Mouse (Mus musculus) heart, adult 2 months (tissue): Measurements from ENCODE around the gene Plekhh1. TPM values are rescaled to one million over a fixed set of nuclear protein-coding genes. Genes with fewer than 3 reads are reported as not detected.

Experiments
- DNase-seq, 2 experiments: peaks; one replicate each; pipeline ENCODE4 v3.0.0; 2021
- H3K27ac ChIP-seq: fragments of 200-600 bp; 2 replicates; pipeline ENCODE4 v1.8.1; 2022
- H3K27me3 ChIP-seq: fragments of 200-500 bp; 2 replicates; pipeline ENCODE4 v1.6.1; 2012; ENCODE audit warnings: mild to moderate bottlenecking, low read length, inconsistent platforms, mixed read lengths; ENCODE audit not compliant: control insufficient read depth, insufficient read depth
- H3K36me3 ChIP-seq: fragments of 200-500 bp; 2 replicates; pipeline ENCODE4 v1.6.1; 2012; ENCODE audit warnings: low read length, inconsistent platforms; ENCODE audit not compliant: control insufficient read depth, insufficient read depth
- H3K4me1 ChIP-seq: fragments of 200-500 bp; 2 replicates; pipeline ENCODE4 v1.6.1; 2011; ENCODE audit warnings: low read length; ENCODE audit not compliant: control insufficient read depth, insufficient read depth
- H3K4me3 ChIP-seq: fragments of 200-600 bp; 2 replicates; pipeline ENCODE4 v1.8.1; 2022
- H3K79me2 ChIP-seq: fragments of 200-500 bp; replicated peaks from 2 replicates; pipeline ENCODE4 v1.6.1; 2012; ENCODE audit warnings: mild to moderate bottlenecking, inconsistent platforms, low read length, moderate library complexity, mixed read lengths; ENCODE audit not compliant: control insufficient read depth, insufficient read depth
- H3K9ac ChIP-seq: fragments of 200-500 bp; 2 replicates; pipeline ENCODE4 v1.6.1; 2012; ENCODE audit warnings: low read depth, mild to moderate bottlenecking, control low read depth, inconsistent platforms, low read length, mixed read lengths
- CTCF ChIP-seq: fragments of 200-600 bp; IDR thresholded peaks from 2 replicates; pipeline ENCODE4 v1.8.1; 2022; ENCODE audit warnings: antibody characterized with exemption, mild to moderate bottlenecking, moderate library complexity
- EP300 ChIP-seq: fragments of 200-500 bp; IDR thresholded peaks from 2 replicates; pipeline ENCODE4 v1.6.1; 2011; ENCODE audit warnings: low read depth, low read length, control low read depth; ENCODE audit not compliant: insufficient read depth
- POLR2A ChIP-seq: fragments of 200-500 bp; IDR thresholded peaks from 2 replicates; pipeline ENCODE4 v1.6.1; 2011; ENCODE audit warnings: mild to moderate bottlenecking, low read depth, low read length, control low read depth; ENCODE audit not compliant: insufficient read depth
- WGBS: fragments of 180-500 bp; shearing (Covaris S2); methylation state at CpG from one replicate; pipeline ENCODE4 v1.1.7; 2018; 5-methylcytosine and 5-hydroxymethylcytosine counted together
- intact Hi-C: fragments of 180-260 bp; cut with DNase I; formaldehyde crosslinking; loops from one replicate; pipeline ENCODE4 v1.15.1; 2025
- polyA plus RNA-seq: library from polyadenylated mRNA; depleted of rRNA; stranded (reverse); fragments of >200 nt; gene quantifications from 2 replicates; pipeline ENCODE4 v1.2.3, GENCODE M21; 2012
- total RNA-seq, 2 experiments: library from RNA; stranded (reverse); gene quantifications; 2 replicates each; pipeline ENCODE4 v1.2.3; 2021

Plekhh1 gene
- total and polyA plus RNA-seq, 3 experiments, result 1.4 to 1.8 (median 1.7) TPM

DNA sequence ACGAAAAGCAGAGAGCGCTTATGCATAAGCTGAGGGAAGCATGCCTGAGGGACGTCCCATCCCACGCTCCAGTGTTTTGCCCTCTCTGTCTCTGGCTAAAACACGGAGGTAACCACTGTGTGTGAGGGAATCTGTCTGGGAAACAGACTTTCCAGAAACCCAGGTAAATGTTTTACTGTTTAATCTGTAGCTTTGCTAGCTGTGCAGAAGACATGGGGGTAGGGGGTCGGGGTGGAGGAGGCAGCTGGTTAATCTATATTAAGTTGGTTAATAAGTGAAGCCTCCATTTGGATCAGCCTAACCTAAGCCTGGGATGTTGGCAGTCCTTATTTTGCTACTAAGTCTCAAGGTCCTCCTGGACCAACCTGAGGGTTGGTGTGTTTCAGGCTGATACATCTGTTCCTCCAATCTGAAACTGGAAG is 40.2 kb downstream of the Plekhh1 start:
- TF ChIP-seq CTCF (no peak), POLR2A (no peak), EP300 (no peak)
- Histone ChIP-seq H3K4me1 (no peaks in the 10 kb centered on the region), H3K9ac (no peak overlapping the region), H3K79me2 (no peaks in the 10 kb centered on the region), H3K4me3 (no peak overlapping the region), H3K27ac (no peak overlapping the region), H3K27me3 (no peaks in the 10 kb centered on the region), H3K36me3 (no peaks in the 10 kb centered on the region)
- WGBS, result 93% methylated on average over 6 of the region's 6 CpGs
- intact Hi-C loops, result no loop called here
- DNase-seq, result no peak

DNA sequence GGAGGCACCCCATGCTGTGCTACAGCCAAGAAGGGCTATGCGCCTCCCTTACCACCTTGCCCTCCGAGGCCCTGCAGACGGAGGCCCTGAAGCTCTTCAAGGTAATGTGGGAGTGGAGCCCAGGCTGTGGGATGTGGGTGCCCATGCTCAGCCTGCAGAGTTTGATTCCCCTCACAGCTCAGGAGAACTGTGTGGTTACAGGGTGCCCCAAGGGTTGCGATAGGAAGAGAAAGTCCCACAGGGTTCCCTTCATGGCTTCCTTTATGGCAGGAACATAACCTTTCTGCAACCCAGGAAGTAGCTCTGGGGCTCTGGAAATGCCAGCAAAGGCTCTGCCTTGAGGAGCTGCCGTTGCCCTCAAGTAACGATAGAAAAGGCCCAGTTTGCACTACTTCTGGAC is 41.0 kb downstream of the Plekhh1 start:
- no peak overlapping the region for H3K4me3 ChIP-seq
- no peak overlapping the region for H3K27ac ChIP-seq
- intact Hi-C loops, result no loop called here
- no peaks in the 10 kb centered on the region for H3K36me3 ChIP-seq
- no peaks in the 10 kb centered on the region for H3K27me3 ChIP-seq
- 86% methylated on average over 6 of the region's 6 CpGs for WGBS
- H3K79me2 ChIP-seq, result no peaks in the 10 kb centered on the region
- no peak for TF ChIP-seq CTCF
- TF ChIP-seq POLR2A, result no peak
- no peak for TF ChIP-seq EP300
- H3K9ac ChIP-seq, result no peak overlapping the region
- no peak for DNase-seq
- no peaks in the 10 kb centered on the region for H3K4me1 ChIP-seq

DNA sequence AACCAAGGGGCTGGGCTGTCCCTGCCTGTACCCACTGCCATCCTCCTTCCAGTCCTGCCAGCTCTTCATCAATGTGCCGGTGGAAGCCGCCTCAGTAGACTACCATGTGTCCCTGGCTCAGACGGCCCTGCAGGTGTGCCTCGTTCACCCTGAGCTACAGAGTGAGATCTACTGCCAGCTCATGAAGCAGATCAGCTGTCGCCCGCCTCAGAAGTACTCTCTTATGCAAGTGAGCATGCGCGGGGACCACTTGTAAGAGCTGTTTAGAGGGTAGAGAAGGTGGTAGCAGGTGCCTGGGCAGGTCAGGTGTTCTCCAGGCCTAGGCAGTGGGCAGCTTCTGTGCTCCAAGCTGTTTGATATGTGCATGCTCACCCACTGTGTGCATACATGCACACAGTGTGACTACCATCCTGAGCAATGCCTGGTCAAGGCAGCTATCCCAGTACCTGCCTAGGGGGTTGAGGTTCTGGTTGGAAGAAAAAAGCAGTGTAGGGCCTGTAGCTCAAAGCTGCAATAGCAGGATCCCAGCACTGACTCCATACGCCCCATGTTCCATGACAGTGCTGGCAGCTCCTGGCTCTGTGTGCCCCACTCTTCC is 41.9 kb downstream of the Plekhh1 start:
- Histone ChIP-seq H3K27ac (no peak overlapping the region), H3K4me3 (no peak overlapping the region), H3K79me2 (no peaks in the 10 kb centered on the region), H3K36me3 (no peaks in the 10 kb centered on the region), H3K27me3 (no peaks in the 10 kb centered on the region), H3K4me1 (no peaks in the 10 kb centered on the region), H3K9ac (no peak overlapping the region)
- no peak for TF ChIP-seq EP300
- TF ChIP-seq CTCF, result no peak
- TF ChIP-seq POLR2A, result no peak
- DNase-seq, result no peak
- 92% methylated on average over 9 of the region's 9 CpGs for WGBS
- intact Hi-C loops, result no loop called here

DNA sequence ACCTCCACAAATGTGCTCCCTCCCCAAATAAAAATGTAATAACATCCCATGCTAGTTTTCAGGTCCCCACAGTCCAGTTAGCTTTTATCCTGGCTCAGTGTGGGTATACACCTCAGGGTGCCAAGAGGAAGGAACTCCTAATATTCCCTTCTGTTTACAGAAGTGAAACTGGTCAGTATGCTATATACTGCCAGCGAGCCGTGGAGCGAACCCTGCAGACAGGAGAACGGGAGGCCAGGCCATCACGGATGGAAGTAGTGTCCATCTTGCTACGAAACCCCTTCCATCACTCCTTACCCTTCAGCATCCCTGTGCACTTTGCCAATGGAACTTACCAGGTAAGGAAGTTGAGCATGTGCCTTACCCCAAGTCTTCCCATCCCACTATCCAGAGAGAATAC is 43.6 kb downstream of the Plekhh1 start:
- H3K9ac ChIP-seq, result no peak overlapping the region
- no peaks in the 10 kb centered on the region for H3K36me3 ChIP-seq
- no peaks in the 10 kb centered on the region for H3K4me1 ChIP-seq
- H3K27me3 ChIP-seq, result no peaks in the 10 kb centered on the region
- no peak for DNase-seq
- TF ChIP-seq EP300 (no peak), POLR2A (no peak), CTCF (no peak)
- no peaks in the 10 kb centered on the region for H3K79me2 ChIP-seq
- no peak overlapping the region for H3K4me3 ChIP-seq
- intact Hi-C loops, result no loop called here
- 93% methylated on average over 6 of the region's 6 CpGs for WGBS
- no peak overlapping the region for H3K27ac ChIP-seq

DNA sequence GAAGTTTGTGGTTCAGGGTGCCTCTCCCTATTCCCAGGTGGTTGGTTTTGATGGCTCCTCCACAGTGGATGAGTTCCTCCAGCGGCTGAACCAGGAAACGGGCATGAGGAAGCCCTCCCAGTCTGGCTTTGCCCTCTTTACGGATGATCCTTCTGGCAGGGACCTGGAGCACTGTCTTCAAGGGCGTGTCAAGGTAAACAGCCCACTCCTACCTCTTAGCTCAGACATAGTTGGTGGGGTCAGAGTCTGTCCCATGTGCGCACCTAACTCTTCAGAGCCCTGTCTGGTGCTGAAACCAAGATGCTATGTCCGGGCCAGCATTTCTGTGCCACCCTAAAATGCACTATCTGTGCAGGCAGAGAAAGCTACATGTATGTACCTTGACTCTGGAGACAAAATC is 44.4 kb downstream of the Plekhh1 start:
- no peaks in the 10 kb centered on the region for H3K36me3 ChIP-seq
- no peaks in the 10 kb centered on the region for H3K4me1 ChIP-seq
- no peak overlapping the region for H3K27ac ChIP-seq
- intact Hi-C loops, result no loop called here
- DNase-seq, result no peak
- no peaks in the 10 kb centered on the region for H3K79me2 ChIP-seq
- TF ChIP-seq CTCF (no peak), EP300 (no peak), POLR2A (no peak)
- H3K9ac ChIP-seq, result no peak overlapping the region
- H3K27me3 ChIP-seq, result no peaks in the 10 kb centered on the region
- WGBS, result 91% methylated on average over 6 of the region's 6 CpGs
- no peak overlapping the region for H3K4me3 ChIP-seq

DNA sequence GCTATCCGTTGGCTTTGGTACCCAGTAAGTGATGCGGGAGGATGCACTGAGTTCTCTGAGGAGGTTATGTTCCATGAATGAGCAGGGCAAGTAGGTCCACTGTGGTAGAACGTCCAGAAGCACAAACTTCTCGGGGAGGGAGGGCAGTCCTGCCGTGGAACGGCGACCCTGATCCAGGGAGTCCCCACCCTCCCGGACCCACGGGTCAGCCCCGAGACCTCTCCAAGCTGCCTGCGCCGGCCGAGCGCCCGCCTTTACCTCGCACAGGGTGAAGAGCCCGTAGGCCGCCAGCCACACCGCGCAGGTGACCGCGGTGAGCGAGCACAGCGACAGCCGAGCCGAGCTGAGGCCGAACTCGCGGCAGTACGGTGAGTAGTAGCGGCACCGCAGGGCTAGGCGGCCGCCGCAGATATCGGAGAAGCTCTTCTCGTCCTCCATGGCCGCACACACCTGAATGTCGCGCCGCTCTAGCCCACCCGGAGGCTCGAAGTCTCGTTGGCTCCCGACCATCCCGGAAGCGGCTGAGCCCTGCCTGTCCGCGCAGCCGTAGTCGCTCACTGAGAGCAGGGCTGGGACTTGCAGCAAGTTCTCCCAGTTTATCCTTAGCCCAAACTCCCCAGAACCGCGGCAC is 60.3 kb downstream of the Plekhh1 start, which contains the start of gene Pigh:
TSS of gene Pigh (minus strand) at position 470 of the 631 bp plus-strand sequence.
- peaks cover 2% of the 10 kb centered on the region; the same call in 1 of the 2 replicates for H3K4me1 ChIP-seq
- intact Hi-C loops, result no loop called here
- peak; percentile 86 to 88 for DNase-seq
- peak within 1 kb of the TSS; percentile 40 for H3K27ac ChIP-seq
- TF ChIP-seq EP300 (no peak), CTCF (0 out of 2 replicates have a peak, but pooled peaks have one; percentile 3), POLR2A (peak; percentile 51; the same call in 1 of the 2 replicates)
- WGBS, result 1% methylated on average over 53 of the region's 53 CpGs
- no peaks in the 10 kb centered on the region for H3K36me3 ChIP-seq
- H3K79me2 ChIP-seq, result no peaks in the 10 kb centered on the region
- peak within 1 kb of the TSS; percentile 87 for H3K4me3 ChIP-seq
- H3K27me3 ChIP-seq, result no peaks in the 10 kb centered on the region
- peak within 1 kb of the TSS; percentile 97 for H3K9ac ChIP-seq
